Comparison of ENCODE assay signal across 8 mouse cellular contexts in genomic region chr8:46740513-46741280, GRCm38 (mm10). TPM values are rescaled to one million over a fixed set of nuclear protein-coding genes. Genes with fewer than 3 reads are reported as not detected.
DNase-seq lines count a peak whose midpoint lies in the region; ATAC-seq lines count a peak whose summit lies in the region.

No protein-coding gene starts in this region.

- peak; percentile 55 for DNase-seq in ZHBTc4 (ENCODE audit: low read depth, low spot score)
- peak; percentile 47 to 70 for DNase-seq in cerebellum, postnatal 4 days (ENCODE audit: low spot score in 2 of 2)
- peak; percentile 77 for DNase-seq in gastrocnemius, postnatal 10 days
- DNase-seq in induced T-regulatory cell, adult 2 months (ENCODE audit: low read depth), result peak; percentile 79
- peak; percentile 59 to 65 for DNase-seq in left cerebral cortex, postnatal 14 days (ENCODE audit: low spot score in 2 of 2)
- DNase-seq in right cerebral cortex, adult 2 months (ENCODE audit: low spot score in 2 of 2), result peak; percentile 37 to 64
- DNase-seq in urinary bladder, postnatal 10 days (ENCODE audit: low spot score), result peak; percentile 15

- ATAC-seq in megakaryocyte progenitor cell, adult 5-6 weeks (replicated peaks; ENCODE audit: poor library complexity), result peak; percentile 44

- intact Hi-C loops in left cerebral cortex, postnatal 14 days (cut with DNase I), result loop anchor here (5.0 kb wide), 1 partner anchor 192 kb away; no protein-coding TSS in a partner anchor

RNA-seq across cellular contexts. Expression of gene Irf2, which starts 1.2 kb away (rescaled TPM):
- total RNA-seq in gastrocnemius, postnatal 10 days (2021), result 10 to 100 TPM; 25.2 to 44.4 TPM
- 10 to 100 TPM; 40.6 to 44.3 TPM for total RNA-seq in left cerebral cortex, postnatal 14 days (2021)
- 56.6 and 58.9 TPM in 2 replicates for total RNA-seq in megakaryocyte progenitor cell, adult 5-6 weeks (2015)
- total RNA-seq in megakaryocyte progenitor cell, adult 5-6 weeks (2017), result 11.9 and 28.5 TPM in 2 replicates

Comparison
In these comparisons a context has a peak if more than half of its experiments do, and no peak if none do; other contexts are left out.
1. Peak in every context shown above with its lines: DNase-seq and ATAC-seq.
2. DNase-seq: peak in every context shown above with its lines; median percentile 79 in induced T-regulatory cell, adult 2 months; 77 in gastrocnemius, postnatal 10 days; 62 in left cerebral cortex, postnatal 14 days; 58 in cerebellum, postnatal 4 days; 55 in ZHBTc4; 50 in right cerebral cortex, adult 2 months; 15 in urinary bladder, postnatal 10 days.